In the genomic region with DNA sequence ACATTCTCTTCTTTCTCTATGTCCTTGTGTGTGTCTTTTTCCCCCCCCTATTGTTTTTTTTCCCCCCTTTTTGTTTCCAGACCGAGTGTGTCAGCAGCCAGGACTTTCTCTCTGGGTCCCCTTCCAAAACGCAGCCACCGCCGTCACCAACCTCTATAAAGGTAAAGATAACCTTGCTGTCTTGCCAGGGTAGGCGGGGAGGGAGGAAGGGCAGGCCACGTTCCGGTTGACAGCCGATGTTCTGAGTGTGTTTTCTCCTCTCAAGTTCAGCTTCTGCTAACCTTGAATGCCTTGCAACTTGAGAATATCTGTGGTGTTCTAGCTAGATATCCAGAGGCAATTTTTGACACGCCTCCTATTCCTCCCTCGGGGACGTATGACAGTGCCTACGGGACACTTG, we compare ENCODE assay signal across 8 mouse cellular contexts. TPM values are rescaled to one million over a fixed set of nuclear protein-coding genes. Genes with fewer than 3 reads are reported as not detected.
A peak's percentile ranks its signal among the peaks of the same experiment; 100 is the strongest.
DNase-seq lines count a peak whose midpoint lies in the region; ATAC-seq and TF ChIP-seq lines count a peak whose summit lies in the region.

No protein-coding gene starts in this region.

- peak overlapping the region; percentile 99 for H3K9ac ChIP-seq in forebrain, embryonic 12.5 days
- H3K9ac ChIP-seq in hindbrain, postnatal 0 days (replicated peaks; ENCODE audit: low read length), result peak overlapping the region; percentile 100
- H3K9ac ChIP-seq in liver, embryonic 14.5 days (replicated peaks), result peak overlapping the region; percentile 99

- no peaks in the 10 kb centered on the region for H3K9me3 ChIP-seq in forebrain, embryonic 12.5 days
- H3K9me3 ChIP-seq in hindbrain, postnatal 0 days (ENCODE audit: low read length), result no peaks in the 10 kb centered on the region
- no peaks in the 10 kb centered on the region for H3K9me3 ChIP-seq in liver, embryonic 14.5 days (ENCODE audit: control insufficient read depth, low read length)

- no peak for TF ChIP-seq CTCF in hindbrain, postnatal 0 days (IDR thresholded peaks at IDR 0.05; ENCODE audit: low read depth)
- no peak for TF ChIP-seq CTCF in liver, embryonic 14.5 days (IDR thresholded peaks at IDR 0.05; ENCODE audit: low read depth)

- WGBS in forebrain, embryonic 12.5 days, result 8% methylated on average over 12 of the region's 12 CpGs
- under 1% methylated on average over 12 of the region's 12 CpGs for WGBS in hindbrain, postnatal 0 days
- 4% methylated on average over 12 of the region's 12 CpGs for WGBS in liver, embryonic 14.5 days (ENCODE audit: insufficient replicate concordance)

- no peaks in the 10 kb centered on the region for H3K27me3 ChIP-seq in forebrain, embryonic 12.5 days
- H3K27me3 ChIP-seq in hindbrain, postnatal 0 days (ENCODE audit: insufficient read depth, low read length), result no peaks in the 10 kb centered on the region
- H3K27me3 ChIP-seq in liver, embryonic 14.5 days (ENCODE audit: control insufficient read depth, insufficient read depth, low read length), result no peaks in the 10 kb centered on the region

- DNase-seq in CD4-positive, CD25-positive, alpha-beta regulatory T cell, adult 2 months (ENCODE audit: low read depth, low spot score), result peak; percentile 49
- peak; percentile 24 for DNase-seq in brain, adult 2 months (ENCODE audit: low read depth, low spot score)
- DNase-seq in hindbrain, postnatal 0 days (ENCODE audit: low spot score), result no peak
- DNase-seq in liver, embryonic 14.5 days (ENCODE audit: low read depth in 3 of 3, low spot score in 3 of 3), result peak in 1 of 3 experiments; percentile 23
- peak; percentile 48 for DNase-seq in spleen, adult 18-20 months
- no peak for DNase-seq in layer of hippocampus, adult 11-12 months (ENCODE audit: low spot score)

- peak overlapping the region; percentile 89 for H3K4me2 ChIP-seq in forebrain, embryonic 12.5 days
- H3K4me2 ChIP-seq in hindbrain, postnatal 0 days (ENCODE audit: low read depth, low read length), result peak overlapping the region; percentile 88
- H3K4me2 ChIP-seq in liver, embryonic 14.5 days (ENCODE audit: low read depth), result peak overlapping the region; percentile 89

- TF ChIP-seq EP300 in liver, embryonic 14.5 days (IDR thresholded peaks at IDR 0.05; ENCODE audit: low read depth), result no peak

- peak overlapping the region; percentile 97 for H3K27ac ChIP-seq in forebrain, embryonic 12.5 days
- H3K27ac ChIP-seq in hindbrain, postnatal 0 days, result peak overlapping the region; percentile 98
- H3K27ac ChIP-seq in liver, embryonic 14.5 days, result peak overlapping the region; percentile 88

- no peak for ATAC-seq in CD4-positive, CD25-positive, alpha-beta regulatory T cell, adult 4 months
- ATAC-seq in forebrain, embryonic 12.5 days (ENCODE audit: low FRiP score), result no peak
- no peak for ATAC-seq in hindbrain, postnatal 0 days
- no peak for ATAC-seq in liver, embryonic 14.5 days (ENCODE audit: insufficient read depth)

- peaks cover 20% of the 10 kb centered on the region for H3K36me3 ChIP-seq in forebrain, embryonic 12.5 days (replicated peaks)
- H3K36me3 ChIP-seq in hindbrain, postnatal 0 days (ENCODE audit: insufficient read depth, low read length), result 0 out of 2 replicates have a peak, but pooled peaks cover 3% of the 10 kb centered on the region
- peaks cover 43% of the 10 kb centered on the region for H3K36me3 ChIP-seq in liver, embryonic 14.5 days (replicated peaks; ENCODE audit: control insufficient read depth, insufficient read depth, low read depth)

- H3K4me3 ChIP-seq in forebrain, embryonic 12.5 days (replicated peaks), result peak overlapping the region; percentile 97
- H3K4me3 ChIP-seq in hindbrain, postnatal 0 days (ENCODE audit: low read length), result peak overlapping the region; percentile 100
- H3K4me3 ChIP-seq in liver, embryonic 14.5 days (ENCODE audit: insufficient read depth in 1 of 2, low read depth in 2 of 2, low read length in 2 of 2), result peak overlapping the region; percentile 78 to 98

- peaks cover 35% of the 10 kb centered on the region for H3K4me1 ChIP-seq in forebrain, embryonic 12.5 days
- peaks cover 7% of the 10 kb centered on the region for H3K4me1 ChIP-seq in hindbrain, postnatal 0 days (ENCODE audit: insufficient read depth, low read length)
- H3K4me1 ChIP-seq in liver, embryonic 14.5 days (replicated peaks; ENCODE audit: control insufficient read depth in 2 of 2, insufficient read depth in 2 of 2, low read length in 1 of 2), result peaks cover 11 to 17% of the 10 kb centered on the region in 2 experiments

RNA-seq across cellular contexts. Expression of a gene that starts 1.3 kb away (rescaled TPM):
- polyA plus RNA-seq in CD4-positive, CD25-positive, alpha-beta regulatory T cell, adult 4 months (2017; shearing (Covaris generic)), result 10 to 100 TPM; 16.6 to 25.7 TPM
- polyA plus RNA-seq in forebrain, embryonic 12.5 days (2016; fragmentation: Nextera tagmentation; extraction: Ambion mirVana), result 37.3 and 40.1 TPM in 2 replicates
- total RNA-seq in hindbrain, postnatal 0 days (2014; rRNA removed), result 50.3 and 51.8 TPM in 2 replicates
- polyA plus RNA-seq in hindbrain, postnatal 0 days (2015; fragmentation: Nextera tagmentation; extraction: Ambion mirVana), result 16.8 and 17.1 TPM in 2 replicates
- 10.3 and 15.1 TPM in 2 replicates for polyA plus RNA-seq in liver, embryonic 14.5 days (2012; rRNA removed)
- polyA plus RNA-seq in liver, embryonic 14.5 days (2014; fragmentation: Nextera tagmentation; extraction: Ambion mirVana), result 8.4 and 9.8 TPM in 2 replicates

RNA-seq across cellular contexts. Expression of a gene that starts 39.1 kb away (rescaled TPM):
- 10 to 100 TPM; 39.2 to 51.8 TPM for polyA plus RNA-seq in CD4-positive, CD25-positive, alpha-beta regulatory T cell, adult 4 months (2017; shearing (Covaris generic))
- polyA plus RNA-seq in forebrain, embryonic 12.5 days (2016; fragmentation: Nextera tagmentation; extraction: Ambion mirVana), result 40.3 and 41.8 TPM in 2 replicates
- total RNA-seq in hindbrain, postnatal 0 days (2014; rRNA removed), result 69.8 and 83.7 TPM in 2 replicates
- 17.5 and 18.9 TPM in 2 replicates for polyA plus RNA-seq in hindbrain, postnatal 0 days (2015; fragmentation: Nextera tagmentation; extraction: Ambion mirVana)
- polyA plus RNA-seq in liver, embryonic 14.5 days (2012; rRNA removed), result 37.6 and 57.5 TPM in 2 replicates
- 35.5 and 41.9 TPM in 2 replicates for polyA plus RNA-seq in liver, embryonic 14.5 days (2014; fragmentation: Nextera tagmentation; extraction: Ambion mirVana)

Comparison
In these comparisons a context has a peak if more than half of its experiments do, and no peak if none do; other contexts are left out.
1. DNase-seq: peak in CD4-positive, CD25-positive, alpha-beta regulatory T cell, adult 2 months (single experiment), brain, adult 2 months (single experiment) and spleen, adult 18-20 months (2 of 2); none in hindbrain, postnatal 0 days (single experiment) and layer of hippocampus, adult 11-12 months (single experiment).
2. Peak in every context shown above with its lines, with median percentiles within 50 percentile points of each other: H3K27ac ChIP-seq, H3K4me2 ChIP-seq, H3K4me3 ChIP-seq and H3K9ac ChIP-seq.